Mouse (Mus musculus) gastrocnemius, adult 2 months (tissue): ENCODE measurements at regions not wholly inside any gene's neighbourhood (a gene's known extent, or its start where the extent isn't known, plus 50 kb on each side); places are given as distances from the start of the nearest gene placed in this dataset.

ENCODE experiments used
- DNase-seq: peaks from one replicate; pipeline ENCODE4 v3.0.0; 2022
- H3K27ac ChIP-seq: fragments of 200-600 bp; 2 replicates; pipeline ENCODE4 v1.8.1; 2022; ENCODE audit warnings: mild to moderate bottlenecking
- H3K4me3 ChIP-seq: fragments of 200-600 bp; 2 replicates; pipeline ENCODE4 v1.8.1; 2022; ENCODE audit warnings: mild to moderate bottlenecking, moderate library complexity
- CTCF ChIP-seq: fragments of 200-600 bp; IDR thresholded peaks from 2 replicates; pipeline ENCODE4 v1.8.1; 2022; ENCODE audit warnings: antibody characterized with exemption, mild to moderate bottlenecking, moderate library complexity
- intact Hi-C: fragments of 180-260 bp; cut with DNase I; formaldehyde crosslinking; loops from one replicate; pipeline ENCODE4 v1.15.1; 2025

DNA sequence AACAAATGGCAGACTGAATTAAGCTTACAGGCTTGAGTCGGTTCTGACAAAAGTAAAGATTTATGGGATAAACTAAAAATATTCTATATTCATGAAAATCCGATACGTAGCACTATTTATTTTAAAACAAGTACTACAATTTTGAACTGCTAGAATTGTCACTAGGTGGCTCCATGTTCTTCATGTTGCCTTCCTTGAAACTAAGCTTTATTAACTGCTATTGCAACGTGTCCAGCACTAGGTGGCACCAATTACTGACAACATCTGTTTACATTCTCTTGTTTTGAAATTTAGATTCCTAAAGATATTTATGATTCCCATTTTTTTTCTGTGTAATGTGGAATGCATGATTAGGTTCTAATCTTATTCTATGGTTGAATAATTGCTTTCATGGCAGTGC is 60.1 kb downstream of the Fam47c start:
- TF ChIP-seq CTCF: peak; percentile 41
- H3K27ac ChIP-seq: no peak overlapping the region
- intact Hi-C loops: no loop called here
- DNase-seq: no peak
- H3K4me3 ChIP-seq: no peak overlapping the region
